Mouse (Mus musculus) testis, adult 2 months (tissue): Measurements from ENCODE around the gene Pkd1l2. TPM values are rescaled to one million over a fixed set of nuclear protein-coding genes. Genes with fewer than 3 reads are reported as not detected.

Experiments
- H3K27ac ChIP-seq: fragments of 200-500 bp; 2 replicates; pipeline ENCODE4 v1.5.1; 2012; ENCODE audit warnings: low read depth, low read length; ENCODE audit not compliant: control insufficient read depth, insufficient read depth
- H3K27me3 ChIP-seq: fragments of 200-500 bp; 2 replicates; pipeline ENCODE4 v1.6.1; 2012; ENCODE audit warnings: mild to moderate bottlenecking, low read length, moderate library complexity; ENCODE audit not compliant: control insufficient read depth, insufficient read depth
- H3K36me3 ChIP-seq: fragments of 200-500 bp; 2 replicates; pipeline ENCODE4 v1.6.1; 2012; ENCODE audit warnings: mild to moderate bottlenecking, low read length; ENCODE audit not compliant: control insufficient read depth, insufficient read depth
- H3K4me1 ChIP-seq: fragments of 200-500 bp; 2 replicates; pipeline ENCODE4 v1.6.1; 2012; ENCODE audit warnings: low read length; ENCODE audit not compliant: control insufficient read depth, insufficient read depth
- H3K4me3 ChIP-seq: fragments of 200-500 bp; 2 replicates; pipeline ENCODE4 v1.5.1; 2012; ENCODE audit warnings: low read depth, mild to moderate bottlenecking, low read length, moderate library complexity, mixed read lengths; ENCODE audit not compliant: control insufficient read depth
- CTCF ChIP-seq: fragments of 200-500 bp; IDR thresholded peaks from 2 replicates; pipeline ENCODE4 v1.5.1; 2012; ENCODE audit warnings: low read depth, mild to moderate bottlenecking, inconsistent platforms, low read length, moderate library complexity; ENCODE audit not compliant: control insufficient read depth, insufficient read depth, insufficient replicate concordance
- POLR2A ChIP-seq: fragments of 200-500 bp; IDR thresholded peaks from 2 replicates; pipeline ENCODE4 v1.6.1; 2012; ENCODE audit warnings: low read depth, mild to moderate bottlenecking, inconsistent platforms, low read length, moderate library complexity; ENCODE audit not compliant: control insufficient read depth
- polyA plus RNA-seq: library from polyadenylated mRNA; depleted of rRNA; stranded (reverse); fragments of >200 nt; gene quantifications from 2 replicates; pipeline ENCODE4 v1.2.3, GENCODE M21; 2012

Pkd1l2 gene
- polyA plus RNA-seq, 1 experiment, result 3.1 TPM

GRCm38 (mm10) chr8:116980117-116980516 lies 102.1 kb downstream of the Pkd1l2 start:
- Histone ChIP-seq H3K27ac (peak overlapping the region; percentile 88), H3K36me3 (peaks cover 8% of the 10 kb centered on the region), H3K4me3 (peak overlapping the region; percentile 91), H3K4me1 (peaks cover 3% of the 10 kb centered on the region), H3K27me3 (no peaks in the 10 kb centered on the region)
- TF ChIP-seq POLR2A, result no peak
- 0 out of 2 replicates have a peak, but pooled peaks have one; percentile 7 for TF ChIP-seq CTCF

GRCm38 (mm10) chr8:116978631-116979256 lies 103.5 kb downstream of the Pkd1l2 start, which contains the start of gene 1700030J22Rik:
1700030J22Rik (minus strand) TSS chr8:116978959.
- Histone ChIP-seq H3K4me3 (peak within 1 kb of the TSS; percentile 94), H3K27ac (peak within 1 kb of the TSS; percentile 96), H3K36me3 (peaks cover 8% of the 10 kb centered on the region), H3K4me1 (peaks cover 3% of the 10 kb centered on the region), H3K27me3 (no peaks in the 10 kb centered on the region)
- TF ChIP-seq CTCF (peak; percentile 31; the same call in 1 of the 2 replicates), POLR2A (peak; percentile 99)

- peak overlapping the region; percentile 96 for H3K27ac ChIP-seq
- TF ChIP-seq CTCF (no peak), POLR2A (no peak)
- no peaks in the 10 kb centered on the region for H3K27me3 ChIP-seq
- H3K4me3 ChIP-seq, result peak overlapping the region; percentile 94
- peaks cover 3% of the 10 kb centered on the region for H3K4me1 ChIP-seq
- peaks cover 8% of the 10 kb centered on the region for H3K36me3 ChIP-seq
Measured at GRCm38 (mm10) chr8:116978052-116978451, 104.2 kb downstream of the Pkd1l2 start.

- no peak overlapping the region for H3K4me3 ChIP-seq
- peaks cover 4% of the 10 kb centered on the region for H3K36me3 ChIP-seq
- no peaks in the 10 kb centered on the region for H3K27me3 ChIP-seq
- no peak for TF ChIP-seq POLR2A
- no peak for TF ChIP-seq CTCF
- no peak overlapping the region for H3K27ac ChIP-seq
- H3K4me1 ChIP-seq, result peaks cover 3% of the 10 kb centered on the region
Measured at GRCm38 (mm10) chr8:116975606-116976005, 106.6 kb downstream of the Pkd1l2 start.

- no peak for TF ChIP-seq CTCF
- TF ChIP-seq POLR2A, result no peak
- H3K4me1 ChIP-seq, result peaks cover 2% of the 10 kb centered on the region
- H3K36me3 ChIP-seq, result peaks cover 4% of the 10 kb centered on the region
- H3K27ac ChIP-seq, result no peak overlapping the region
- no peak overlapping the region for H3K4me3 ChIP-seq
- no peaks in the 10 kb centered on the region for H3K27me3 ChIP-seq
Measured at GRCm38 (mm10) chr8:116975066-116975465, 107.2 kb downstream of the Pkd1l2 start.

DNA sequence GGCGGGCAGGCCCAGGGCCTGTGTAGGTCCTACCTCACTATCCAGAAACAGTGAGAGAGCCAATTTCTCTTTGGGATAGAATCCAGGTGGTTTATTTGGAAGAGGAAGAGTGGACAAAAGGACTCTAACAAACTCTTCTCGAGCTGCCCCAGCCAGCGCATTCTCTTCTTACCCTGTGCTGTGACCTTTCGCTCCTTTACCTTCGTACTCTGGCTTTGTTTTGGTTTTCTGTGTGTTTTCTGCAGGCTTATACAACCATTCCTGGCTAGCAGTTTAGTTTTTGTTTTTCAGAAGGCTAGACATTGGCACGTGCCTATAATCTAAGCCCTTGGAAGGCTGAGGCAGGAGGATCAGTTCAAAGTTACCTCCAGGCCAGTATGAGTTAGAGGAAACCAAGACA lies 112.7 kb downstream of the Pkd1l2 start:
- H3K27me3 ChIP-seq, result no peaks in the 10 kb centered on the region
- no peaks in the 10 kb centered on the region for H3K4me1 ChIP-seq
- no peak overlapping the region for H3K27ac ChIP-seq
- H3K36me3 ChIP-seq, result no peaks in the 10 kb centered on the region
- H3K4me3 ChIP-seq, result no peak overlapping the region
- TF ChIP-seq CTCF, result no peak

DNA sequence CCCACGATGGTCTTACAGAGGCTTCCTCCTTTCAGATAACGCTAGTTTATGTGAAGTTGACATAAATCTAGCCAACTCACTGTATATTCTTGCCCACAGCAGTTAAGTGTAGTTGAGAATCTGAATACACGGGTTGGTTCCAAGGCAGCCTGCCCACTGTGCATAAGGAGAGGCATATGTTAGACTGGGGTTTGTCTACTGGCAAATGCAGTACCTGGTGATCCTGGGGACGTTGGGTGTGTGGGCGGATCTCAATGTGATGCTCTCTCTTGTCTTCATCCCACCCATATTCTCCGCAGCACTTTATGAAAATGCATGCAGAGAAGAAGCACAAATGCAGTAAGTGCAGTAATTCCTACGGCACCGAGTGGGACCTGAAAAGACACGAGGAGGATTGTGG lies 127.8 kb downstream of the Pkd1l2 start:
- no peaks in the 10 kb centered on the region; the same call in none of the 2 replicates for H3K36me3 ChIP-seq
- TF ChIP-seq CTCF (no peak), POLR2A (no peak)
- H3K4me1 ChIP-seq, result no peaks in the 10 kb centered on the region
- H3K27me3 ChIP-seq, result no peaks in the 10 kb centered on the region
- no peak overlapping the region for H3K27ac ChIP-seq
- H3K4me3 ChIP-seq, result no peak overlapping the region

GRCm38 (mm10) chr8:116952428-116952827 lies 129.8 kb downstream of the Pkd1l2 start:
- Histone ChIP-seq H3K27ac (no peak overlapping the region), H3K36me3 (no peaks in the 10 kb centered on the region; the same call in none of the 2 replicates), H3K27me3 (no peaks in the 10 kb centered on the region), H3K4me1 (no peaks in the 10 kb centered on the region), H3K4me3 (no peak overlapping the region)
- no peak for TF ChIP-seq CTCF
- TF ChIP-seq POLR2A, result no peak
